Mouse (Mus musculus) Patski (cell line): ENCODE measurements around the gene Onecut3. TPM values are rescaled to one million over a fixed set of nuclear protein-coding genes. Genes with fewer than 3 reads are reported as not detected.

Experiments
- ATAC-seq: fragments of 100-300 bp; one replicate; pipeline ENCODE4 v1.8.0; 2021
- CTCF ChIA-PET: fragments of 350-600 bp; sonication (Branson Sonifier 250); formaldehyde crosslinking; loops from one replicate; lab custom pipeline; 2022; ENCODE audit warnings: inconsistent platforms; lab: Charles Lee
- POLR2A ChIA-PET: fragments of 350-600 bp; sonication (Branson Sonifier 250); formaldehyde crosslinking; loops from one replicate; lab custom pipeline; 2022; ENCODE audit warnings: antibody characterized with exemption, inconsistent platforms; lab: Charles Lee
- DNase-seq: peaks from one replicate; pipeline ENCODE4 v3.0.0-alpha.2; 2011; ENCODE audit warnings: low read depth, low spot score
- H3K27me3 ChIP-seq: fragments of 371-371 bp; one replicate; pipeline ENCODE4 v1.5.1; 2021
- CTCF ChIP-seq: fragments of 100-300 bp; IDR thresholded peaks from one replicate; pipeline ENCODE4 v1.5.1; 2021
- in situ Hi-C: fragments of 300-500 bp; cut with MboI; formaldehyde crosslinking; loops from 3 replicates; pipeline ENCODE4 v1.11.1; 2018; ENCODE audit warnings: low pct_unique_long_range_greater_than_20kb, mixed read lengths
- polyA plus RNA-seq: library from polyadenylated mRNA; unstranded; gene quantifications from one replicate; pipeline ENCODE4 v1.2.3, GENCODE M21; 2021

Gene Onecut3
- polyA plus RNA-seq, 1 experiment from 2014 or later, result not detected

DNA sequence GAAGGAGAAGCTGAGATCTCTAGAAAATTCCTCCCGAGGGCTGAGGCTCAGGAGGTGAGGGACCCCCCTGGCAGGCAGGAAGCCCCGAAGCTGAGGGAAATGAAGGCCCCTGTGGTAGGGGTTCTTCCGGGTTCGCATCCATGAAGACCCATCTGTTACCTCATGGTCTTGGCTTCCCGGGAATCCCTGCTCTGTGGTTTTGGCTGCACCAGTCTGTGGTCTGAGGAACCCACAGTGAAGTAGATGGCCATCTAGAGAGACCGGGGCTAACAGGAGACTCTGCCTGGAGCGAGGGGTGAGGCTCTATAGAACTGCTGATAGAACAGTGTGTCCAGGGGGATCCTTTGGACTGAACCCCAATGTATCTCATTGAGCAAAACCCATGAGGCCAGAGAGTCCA lies 33.3 kb upstream of the Onecut3 start:
- DNase-seq (no peak), ATAC-seq (peak; percentile 33)
- H3K27me3 ChIP-seq, result no peaks in the 10 kb centered on the region
- TF ChIP-seq CTCF, result no peak
- ChIA-PET CTCF (interaction anchor here (1.4 kb wide), 1 partner anchor 83 kb away, joined by 3 read pairs; no protein-coding TSS in a partner anchor), POLR2A (interaction anchor here (0.6 to 1.1 kb wide), 3 partner anchors 10 to 1873 kb away, joined by 3 to 5 read pairs (median 3); no protein-coding TSS in a partner anchor)
- in situ Hi-C loops, result no loop called here

DNA sequence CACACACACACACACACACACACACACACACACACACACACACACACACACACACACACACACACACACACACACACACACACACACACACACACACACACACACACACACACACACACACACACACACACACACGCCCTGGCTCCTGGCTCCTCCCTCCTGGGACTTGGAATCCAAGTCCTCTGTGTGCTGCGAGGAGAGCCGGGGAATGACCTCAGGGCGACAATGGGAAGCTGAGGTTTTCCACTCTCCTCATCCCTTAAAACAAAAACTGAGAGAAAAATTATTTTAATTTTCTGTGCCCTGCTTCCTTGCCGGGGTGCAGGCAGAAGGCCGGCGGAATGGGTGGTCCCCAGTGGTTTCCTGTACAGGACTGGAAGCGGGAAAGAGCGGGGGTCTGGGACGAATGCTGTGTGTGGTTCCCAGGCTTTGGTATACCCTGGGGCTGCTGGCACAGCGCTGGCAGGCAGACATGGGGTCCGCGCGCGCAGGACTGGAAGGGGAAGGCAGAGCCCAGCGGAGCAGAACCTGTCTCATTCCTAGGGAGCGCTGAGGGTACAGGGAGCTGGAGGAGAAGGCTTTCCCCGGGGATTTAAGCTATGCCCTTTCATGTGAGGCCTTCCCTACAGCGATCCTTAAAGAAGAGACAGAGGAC lies 30.1 kb upstream of the Onecut3 start:
- in situ Hi-C loops, result no loop called here
- no peak for TF ChIP-seq CTCF
- DNase-seq (no peak), ATAC-seq (peak; percentile 40)
- POLR2A ChIA-PET, result interaction anchor here (1.0 to 2.9 kb wide), 2 partner anchors 12 kb away, joined by 3 to 8 read pairs; no protein-coding TSS in a partner anchor
- H3K27me3 ChIP-seq, result no peaks in the 10 kb centered on the region
- CTCF ChIA-PET, result interaction anchor here (0.7 to 1.1 kb wide), 2 partner anchors 22 to 42 kb away, joined by 3 read pairs; no protein-coding TSS in a partner anchor

DNA sequence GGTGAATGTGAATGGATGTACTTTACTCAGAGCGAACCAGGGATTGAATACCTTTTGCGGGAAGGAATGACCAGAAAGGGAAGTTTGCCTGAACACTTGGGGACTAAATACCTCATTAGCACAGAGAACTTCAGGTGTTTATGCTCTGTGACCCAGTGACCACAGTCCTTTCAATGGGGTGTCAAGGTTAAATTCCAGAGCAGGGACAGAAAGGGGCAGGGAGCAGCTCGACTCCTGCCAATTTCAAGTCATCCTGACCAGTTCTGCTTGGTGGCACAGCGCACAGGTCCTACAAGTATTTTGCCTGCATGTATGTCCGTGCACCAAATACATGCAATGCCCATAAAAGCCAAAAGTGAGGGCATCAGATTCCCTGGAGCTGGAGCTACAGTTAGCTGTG lies 29.6 kb upstream of the Onecut3 start:
- in situ Hi-C loops, result no loop called here
- ATAC-seq (no peak), DNase-seq (no peak)
- TF ChIP-seq CTCF, result no peak
- POLR2A ChIA-PET, result interaction anchor here (1.0 to 2.9 kb wide), 2 partner anchors 11 to 13 kb away, joined by 3 to 8 read pairs; no protein-coding TSS in a partner anchor
- CTCF ChIA-PET, result interaction anchor here (0.7 to 1.1 kb wide), 2 partner anchors 21 to 41 kb away, joined by 3 read pairs; no protein-coding TSS in a partner anchor
- no peaks in the 10 kb centered on the region for H3K27me3 ChIP-seq

DNA sequence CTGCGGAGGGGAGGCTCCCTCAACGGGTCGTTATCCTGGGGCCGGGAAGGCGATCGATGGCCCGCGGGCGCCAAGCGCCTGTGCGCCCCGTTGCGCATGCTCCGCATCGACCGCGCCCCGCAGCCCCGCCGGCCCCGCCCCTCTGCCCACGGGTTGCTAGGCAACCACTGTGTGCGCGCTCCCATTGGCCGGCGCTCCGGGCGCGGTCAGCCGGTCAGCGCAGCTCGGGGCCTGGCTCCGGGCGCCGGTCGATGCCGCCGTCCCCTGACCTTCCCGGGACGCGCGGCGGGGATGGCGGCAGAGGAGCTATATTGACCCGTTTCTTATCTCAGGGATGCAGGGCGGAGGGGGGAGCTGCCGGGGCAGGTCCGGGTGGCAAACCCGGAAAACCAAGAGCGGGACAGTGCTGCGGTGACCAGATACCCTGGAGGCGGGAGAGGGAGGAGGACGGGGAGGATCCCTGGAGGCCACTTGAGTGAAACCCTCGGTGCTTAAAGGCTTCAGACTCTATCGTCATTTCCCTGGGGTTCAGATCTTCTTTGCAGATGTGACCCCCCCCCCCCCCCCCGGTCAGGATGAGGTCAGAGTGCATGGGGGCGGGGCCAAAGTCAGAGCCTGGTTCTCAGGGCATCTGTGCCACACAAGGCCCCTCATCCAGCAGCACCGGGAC lies 19.2 kb upstream of the Onecut3 start:
- in situ Hi-C loops, result no loop called here
- ChIA-PET CTCF (interaction anchor here (1.3 kb wide), 1 partner anchor 34 kb away, joined by 3 read pairs; no protein-coding TSS in a partner anchor), POLR2A (interaction anchor here (1.5 to 2.4 kb wide), 4 partner anchors 10 to 18 kb away, joined by 3 to 8 read pairs (median 4); no protein-coding TSS in a partner anchor)
- no peaks in the 10 kb centered on the region for H3K27me3 ChIP-seq
- TF ChIP-seq CTCF, result no peak
- ATAC-seq, result peak; percentile 68
- DNase-seq, result no peak

DNA sequence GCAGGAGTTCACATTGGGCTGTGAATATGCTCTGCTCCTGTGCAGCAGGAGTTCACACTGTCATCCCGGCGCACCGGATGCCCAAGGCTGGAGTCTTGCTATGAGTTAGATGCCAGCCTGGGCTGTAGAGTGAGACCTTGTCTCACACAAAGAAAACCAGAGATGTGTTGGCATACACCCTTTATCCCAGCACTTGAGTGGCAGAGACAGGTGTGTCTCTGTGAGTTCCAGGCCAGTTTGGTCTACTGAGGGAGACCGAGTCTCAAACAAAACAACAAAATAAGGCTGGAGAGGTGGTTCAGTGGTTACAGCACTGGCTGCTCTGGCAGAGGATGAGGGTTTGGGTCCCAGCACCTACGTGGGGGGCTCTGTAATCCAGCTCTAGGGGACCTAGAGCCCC lies 16.1 kb upstream of the Onecut3 start:
- ATAC-seq (no peak), DNase-seq (no peak)
- in situ Hi-C loops, result no loop called here
- ChIA-PET CTCF (no interaction called here), POLR2A (no interaction called here)
- no peak for TF ChIP-seq CTCF
- H3K27me3 ChIP-seq, result peaks cover 9% of the 10 kb centered on the region

DNA sequence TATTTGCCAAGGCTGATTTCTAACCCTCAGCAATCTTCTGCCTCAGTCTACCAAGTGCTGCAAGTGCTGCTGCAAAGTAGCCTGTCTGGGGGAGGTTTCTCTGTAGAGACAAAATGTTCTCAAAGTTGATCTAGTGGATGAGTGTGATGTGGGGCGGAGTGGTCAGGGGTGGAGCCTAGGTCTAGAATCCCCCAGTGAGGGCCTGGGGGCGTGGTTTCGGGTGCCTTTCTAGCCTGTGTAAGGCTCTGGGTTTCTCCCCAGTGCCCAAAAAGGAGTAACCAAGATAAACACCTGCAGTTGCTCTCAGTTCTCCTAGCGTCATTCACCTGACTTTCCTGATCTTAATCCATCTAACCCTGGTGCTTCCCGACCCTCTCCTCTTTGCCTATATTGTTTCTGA lies 13.6 kb upstream of the Onecut3 start:
- POLR2A ChIA-PET, result no interaction called here
- in situ Hi-C loops, result no loop called here
- no peak for TF ChIP-seq CTCF
- ATAC-seq (no peak), DNase-seq (no peak)
- CTCF ChIA-PET, result interaction anchor here (0.6 kb wide), 1 partner anchor 51 kb away, joined by 3 read pairs; no protein-coding TSS in a partner anchor
- peaks cover 13% of the 10 kb centered on the region for H3K27me3 ChIP-seq

DNA sequence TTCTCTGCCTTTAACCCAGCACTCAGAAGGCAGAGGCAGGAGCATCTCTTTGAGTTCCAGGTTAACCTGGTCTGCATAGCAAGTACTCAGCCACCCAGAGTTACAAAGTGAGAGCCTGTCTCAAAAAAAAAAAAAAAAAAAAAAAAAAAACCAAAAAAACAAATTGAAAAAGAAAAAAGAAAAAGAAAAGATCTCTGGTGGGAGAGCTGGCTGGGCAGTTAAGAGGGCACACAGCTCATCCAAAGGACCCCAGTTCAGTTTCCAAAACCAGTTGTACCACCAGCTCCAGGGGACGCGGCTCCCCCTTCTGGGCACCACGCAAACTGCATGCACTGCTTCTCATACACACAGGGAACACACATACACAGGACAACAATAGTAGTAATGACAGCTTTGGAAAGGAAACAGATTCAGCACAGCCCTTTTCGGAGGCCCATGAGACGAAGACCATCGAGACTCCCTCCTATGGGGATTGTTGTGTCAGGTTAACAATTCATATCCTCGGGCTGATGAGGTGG lies 7.7 kb upstream of the Onecut3 start:
- ChIA-PET CTCF (interaction anchor here (1.3 kb wide), 2 partner anchors 9 to 22 kb away, joined by 3 read pairs; no protein-coding TSS in a partner anchor), POLR2A (interaction anchor here (1.0 kb wide), 1 partner anchor 12 kb away, joined by 3 read pairs; no protein-coding TSS in a partner anchor)
- no peak for TF ChIP-seq CTCF
- DNase-seq, result no peak
- H3K27me3 ChIP-seq, result peaks cover 48% of the 10 kb centered on the region
- ATAC-seq, result no peak
- in situ Hi-C loops, result no loop called here

DNA sequence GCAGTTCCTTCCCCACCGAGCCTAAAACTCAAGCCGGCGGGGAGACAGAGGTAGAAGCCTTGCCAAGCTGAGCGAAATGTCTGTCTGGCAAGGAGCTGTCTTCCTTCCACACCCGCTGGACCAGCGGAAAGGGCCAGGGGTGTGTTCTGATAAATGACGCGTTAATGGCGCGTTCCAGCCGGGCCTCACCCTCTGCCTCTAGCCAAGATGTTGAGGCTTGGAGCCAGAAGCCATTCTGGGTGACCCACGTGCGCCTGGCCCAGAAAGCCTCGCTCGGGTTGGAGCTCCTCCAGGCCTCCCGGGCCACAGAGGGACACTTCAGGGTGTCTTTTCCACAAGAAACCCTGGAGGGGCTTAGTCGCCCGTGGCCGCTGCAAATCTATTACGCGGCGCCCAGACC lies 4.6 kb upstream of the Onecut3 start:
- POLR2A ChIA-PET, result no interaction called here
- H3K27me3 ChIP-seq, result peaks cover 56% of the 10 kb centered on the region

DNA sequence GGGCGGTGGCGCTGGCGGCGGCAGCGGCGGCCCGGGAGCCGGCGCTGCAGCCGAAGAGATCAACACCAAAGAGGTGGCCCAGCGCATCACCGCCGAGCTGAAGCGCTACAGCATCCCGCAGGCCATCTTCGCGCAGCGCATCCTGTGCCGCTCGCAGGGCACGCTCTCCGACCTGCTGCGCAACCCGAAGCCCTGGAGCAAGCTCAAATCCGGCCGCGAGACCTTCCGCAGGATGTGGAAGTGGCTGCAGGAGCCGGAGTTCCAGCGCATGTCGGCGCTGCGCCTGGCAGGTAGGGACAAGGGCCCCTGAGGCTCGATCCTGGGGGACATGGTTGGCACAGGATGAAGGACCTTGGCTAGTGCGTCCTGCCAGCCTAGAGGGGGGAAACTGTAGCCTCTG lies 1.3 kb downstream of the Onecut3 start:
- ATAC-seq, result no peak
- H3K27me3 ChIP-seq, result peaks cover 62% of the 10 kb centered on the region
- ChIA-PET CTCF (interaction anchor here (1.5 kb wide), 1 partner anchor 9 kb away, joined by 3 read pairs; no protein-coding TSS in a partner anchor), POLR2A (no interaction called here)
- no peak for TF ChIP-seq CTCF
- DNase-seq, result no peak
- in situ Hi-C loops, result no loop called here

More for the DNA sequence above, 4.6 kb upstream of the Onecut3 start:
- DNase-seq, result no peak
- ATAC-seq, result no peak
- in situ Hi-C loops, result no loop called here
- CTCF ChIA-PET, result no interaction called here
- TF ChIP-seq CTCF, result no peak

DNA sequence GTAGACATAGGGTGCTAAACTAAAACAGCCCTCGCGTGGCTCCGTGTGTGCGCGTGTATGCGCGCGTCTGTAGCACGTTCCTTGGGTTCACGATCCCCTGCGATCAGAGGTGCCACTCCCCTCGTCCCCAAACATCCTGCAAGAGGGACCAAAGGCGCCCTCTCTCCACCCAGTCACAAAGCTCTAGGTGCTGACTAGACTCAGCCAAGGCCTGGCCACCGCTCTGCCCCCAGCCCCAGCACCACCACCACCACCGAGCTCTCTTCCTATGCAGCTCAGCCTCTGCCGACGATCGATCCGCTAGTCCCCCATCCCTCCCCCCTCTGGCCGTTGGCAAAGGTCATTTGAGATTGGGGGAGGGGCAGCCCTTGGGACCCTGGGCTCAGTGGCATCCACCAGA lies 1.8 kb downstream of the Onecut3 start:
- in situ Hi-C loops, result no loop called here
- DNase-seq, result no peak
- ChIA-PET POLR2A (no interaction called here), CTCF (interaction anchor here (1.5 kb wide), 1 partner anchor 9 kb away, joined by 3 read pairs; no protein-coding TSS in a partner anchor)
- no peak for ATAC-seq
- peaks cover 58% of the 10 kb centered on the region for H3K27me3 ChIP-seq
- TF ChIP-seq CTCF, result no peak
